Mouse (Mus musculus) G1E (cell line): ENCODE results near the gene Mmaa. TPM values are rescaled to one million over a fixed set of nuclear protein-coding genes. Genes with fewer than 3 reads are reported as not detected.

Source experiments
- ATAC-seq: 2 replicates; pipeline ENCODE4 v1.8.0; 2016; ENCODE audit warnings: mild to moderate bottlenecking; ENCODE audit not compliant: insufficient number of reproducible peaks, poor library complexity, low FRiP score, severe bottlenecking; ENCODE audit errors: extremely low read depth
- DNase-seq: peaks from one replicate; pipeline ENCODE4 v3.0.0; 2012; ENCODE audit warnings: low spot score
- H3K27me3 ChIP-seq: 2 replicates; pipeline ENCODE4 v1.6.1; 2012; ENCODE audit warnings: mild to moderate bottlenecking, low read length, inconsistent platforms; ENCODE audit not compliant: insufficient read depth
- H3K36me3 ChIP-seq: replicated peaks from 2 replicates; pipeline ENCODE3; 2012; ENCODE audit warnings: mild to moderate bottlenecking, inconsistent platforms
- H3K4me1 ChIP-seq: 2 replicates; pipeline ENCODE4 v1.6.1; 2012; ENCODE audit warnings: low read depth, low read length, inconsistent platforms, mixed read lengths; ENCODE audit not compliant: insufficient read depth
- H3K4me3 ChIP-seq: 2 replicates; pipeline ENCODE4 v1.5.1; 2012; ENCODE audit warnings: low read depth, mild to moderate bottlenecking, inconsistent platforms, low read length, moderate library complexity, mixed read lengths
- H3K9me3 ChIP-seq: replicated peaks from 2 replicates; pipeline ENCODE4 v1.6.1; 2012; ENCODE audit warnings: inconsistent platforms
- CTCF ChIP-seq: IDR thresholded peaks from 2 replicates; pipeline ENCODE4 v1.5.1; 2012; ENCODE audit warnings: low read depth, low read length, inconsistent platforms, mixed read lengths
- GATA1 ChIP-seq: IDR thresholded peaks from 2 replicates; pipeline ENCODE4 v1.6.1; 2012; ENCODE audit warnings: borderline replicate concordance, low read length, inconsistent platforms, mixed read lengths
- GATA2 ChIP-seq: IDR thresholded peaks from 2 replicates; pipeline ENCODE4 v1.6.1; 2012; ENCODE audit warnings: low read depth, low read length, inconsistent platforms, borderline replicate concordance
- POLR2AphosphoS5 ChIP-seq: IDR thresholded peaks from 2 replicates; pipeline ENCODE4 v1.6.1; 2012; ENCODE audit warnings: low read depth, low read length, inconsistent platforms; ENCODE audit not compliant: insufficient replicate concordance
- TAL1 ChIP-seq: conservative IDR thresholded peaks from 2 replicates; pipeline ENCODE4 v1.6.1; 2012; ENCODE audit warnings: low read depth, low read length, inconsistent platforms, mixed read lengths
- polyA plus RNA-seq: library from polyadenylated mRNA; stranded (reverse); fragments of >175 nt; gene quantifications from 2 replicates; pipeline ENCODE4 v1.2.3, GENCODE M21; 2012
- total RNA-seq, 2 experiments: library from RNA; stranded (forward) in 1 of 2; stranded (reverse) in 1 of 2; fragments of 200-1000 nt in 1 of 2; fragments of >200 nt in 1 of 2; fragmentation: Nextera tagmentation in 1 of 2; gene quantifications; 2 replicates each; pipeline ENCODE4 v1.2.3; 2014 to 2017

Mmaa gene
- total and polyA plus RNA-seq, 3 experiments, result 0.47 to 6.4 (median 4.1) TPM

DNA sequence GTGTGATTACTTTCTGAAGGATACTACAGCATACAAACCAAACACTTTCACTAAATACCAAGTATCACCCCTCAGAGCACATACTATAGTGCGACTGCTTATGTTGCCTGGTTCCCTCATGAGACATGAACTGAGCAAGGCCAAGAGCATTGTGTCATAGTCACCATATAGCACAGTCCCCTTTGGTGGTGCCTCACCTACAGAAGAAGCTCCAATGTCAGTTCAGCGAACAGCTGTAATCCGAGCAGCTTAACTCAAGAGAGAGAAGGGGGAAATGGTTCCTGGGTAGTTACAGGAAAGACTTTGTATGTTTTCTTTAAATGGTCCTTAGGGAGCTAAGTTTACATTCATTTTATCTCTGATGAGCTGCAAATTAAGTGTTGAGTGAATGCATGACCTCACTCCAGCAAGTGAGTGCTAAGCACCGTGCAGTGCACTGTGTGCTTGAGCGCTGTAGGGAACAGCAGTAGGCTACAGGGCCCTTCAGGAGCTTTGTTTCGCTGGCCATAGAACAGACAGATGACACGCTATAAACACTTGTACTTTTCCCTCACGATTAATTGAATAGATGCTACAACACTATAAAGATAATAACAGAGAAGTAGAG, 17.4 kb downstream of the Mmaa start:
- TF ChIP-seq GATA2 (no peak), GATA1 (no peak), POLR2AphosphoS5 (no peak), CTCF (no peak), TAL1 (no peak)
- Histone ChIP-seq H3K9me3 (no peaks in the 10 kb centered on the region), H3K36me3 (peaks cover 49% of the 10 kb centered on the region), H3K27me3 (no peaks in the 10 kb centered on the region), H3K4me1 (no peaks in the 10 kb centered on the region), H3K4me3 (no peak overlapping the region)
- ATAC-seq, result no peak
- DNase-seq, result no peak

DNA sequence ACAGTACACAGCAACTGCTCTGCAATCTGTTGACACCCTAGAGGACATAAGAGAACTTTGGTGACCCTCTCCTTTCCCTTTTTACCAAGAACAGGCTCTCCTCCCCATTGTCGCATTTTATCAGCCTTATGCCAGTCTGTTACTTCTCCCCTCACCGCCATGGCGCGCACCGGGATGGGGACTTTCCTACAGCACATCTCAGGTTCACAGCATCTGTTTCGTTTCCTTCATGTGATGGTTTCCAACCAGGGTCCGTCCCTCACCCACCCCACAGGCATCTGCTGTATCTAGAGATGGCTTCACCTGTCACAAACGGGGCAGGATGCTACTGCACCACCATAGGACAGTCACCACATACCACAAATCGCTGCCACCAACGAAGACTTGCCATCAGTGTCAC, 19.8 kb downstream of the Mmaa start:
- DNase-seq (no peak), ATAC-seq (no peak)
- Histone ChIP-seq H3K27me3 (no peaks in the 10 kb centered on the region), H3K36me3 (peaks cover 50% of the 10 kb centered on the region), H3K9me3 (no peaks in the 10 kb centered on the region), H3K4me3 (no peak overlapping the region), H3K4me1 (no peaks in the 10 kb centered on the region)
- TF ChIP-seq GATA1 (no peak), GATA2 (no peak), POLR2AphosphoS5 (no peak), CTCF (no peak)

DNA sequence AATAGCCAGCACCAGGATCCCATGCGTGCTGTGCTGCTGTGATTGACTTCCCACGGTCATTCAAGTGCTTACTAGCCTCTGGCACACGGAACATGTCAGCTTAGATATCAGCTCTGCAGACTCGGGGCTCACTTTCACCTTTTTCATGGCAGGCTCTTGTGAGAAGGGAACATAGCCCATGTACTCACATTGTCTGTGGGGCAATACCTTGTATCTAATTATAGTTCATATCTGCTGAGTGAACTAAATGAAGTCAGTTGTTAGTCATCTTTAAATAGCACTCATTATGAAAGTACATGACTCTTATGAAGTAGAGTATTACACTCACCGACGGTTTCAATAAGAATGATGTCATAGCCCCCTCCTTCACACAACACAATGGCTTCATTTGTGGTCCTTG, 21.0 kb downstream of the Mmaa start:
- Histone ChIP-seq H3K36me3 (peaks cover 52% of the 10 kb centered on the region), H3K4me1 (no peaks in the 10 kb centered on the region), H3K4me3 (no peak overlapping the region), H3K27me3 (no peaks in the 10 kb centered on the region), H3K9me3 (no peaks in the 10 kb centered on the region)
- TF ChIP-seq CTCF (no peak), GATA1 (no peak), POLR2AphosphoS5 (no peak), TAL1 (no peak), GATA2 (no peak)
- ATAC-seq (no peak), DNase-seq (no peak)

DNA sequence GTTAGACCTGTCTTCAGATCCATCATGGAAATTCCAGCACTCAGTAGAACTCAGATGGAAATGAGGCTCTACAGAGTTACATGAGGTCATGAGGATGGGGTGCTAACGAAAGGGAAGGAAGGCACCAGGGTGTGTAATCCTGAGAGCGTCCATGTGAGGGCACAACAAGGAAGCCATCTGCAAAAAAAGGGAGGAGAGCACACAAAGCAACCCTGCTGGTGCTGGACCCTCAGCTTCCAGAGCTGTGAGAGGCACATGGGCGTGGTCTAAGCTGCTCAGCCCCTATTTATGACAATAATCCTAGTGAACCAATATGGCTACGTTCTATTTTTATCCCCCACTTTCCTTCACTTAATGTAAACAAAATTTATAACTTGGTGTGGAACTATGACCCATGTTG, 22.1 kb downstream of the Mmaa start:
- Histone ChIP-seq H3K4me3 (no peak overlapping the region), H3K9me3 (no peaks in the 10 kb centered on the region), H3K4me1 (no peaks in the 10 kb centered on the region), H3K36me3 (peaks cover 56% of the 10 kb centered on the region), H3K27me3 (no peaks in the 10 kb centered on the region)
- no peak for ATAC-seq
- no peak for DNase-seq
- no peak for TF ChIP-seq CTCF
- no peak for TF ChIP-seq GATA2
- TF ChIP-seq TAL1, result no peak
- TF ChIP-seq GATA1, result no peak
- no peak for TF ChIP-seq POLR2AphosphoS5

DNA sequence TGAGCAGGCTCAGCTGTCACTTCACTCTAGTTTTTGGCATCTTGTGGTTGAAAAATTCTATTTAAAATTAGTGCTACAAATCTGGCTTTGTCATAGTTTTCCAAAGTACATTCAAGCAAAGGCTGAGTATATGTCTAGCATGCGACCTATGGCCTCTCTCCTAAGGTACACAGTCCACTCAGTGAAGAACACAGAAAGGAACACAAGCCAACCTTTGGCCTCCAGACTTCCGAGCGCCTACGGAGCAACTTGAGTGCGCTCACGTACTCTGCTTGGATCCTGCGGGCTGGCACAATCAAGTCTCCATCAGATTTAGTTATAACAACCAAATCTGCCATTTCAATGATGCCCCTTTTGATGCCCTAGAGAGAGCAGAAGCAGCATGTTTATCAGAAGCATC, 25.8 kb downstream of the Mmaa start:
- no peak for ATAC-seq
- H3K4me1 ChIP-seq, result no peaks in the 10 kb centered on the region

DNA sequence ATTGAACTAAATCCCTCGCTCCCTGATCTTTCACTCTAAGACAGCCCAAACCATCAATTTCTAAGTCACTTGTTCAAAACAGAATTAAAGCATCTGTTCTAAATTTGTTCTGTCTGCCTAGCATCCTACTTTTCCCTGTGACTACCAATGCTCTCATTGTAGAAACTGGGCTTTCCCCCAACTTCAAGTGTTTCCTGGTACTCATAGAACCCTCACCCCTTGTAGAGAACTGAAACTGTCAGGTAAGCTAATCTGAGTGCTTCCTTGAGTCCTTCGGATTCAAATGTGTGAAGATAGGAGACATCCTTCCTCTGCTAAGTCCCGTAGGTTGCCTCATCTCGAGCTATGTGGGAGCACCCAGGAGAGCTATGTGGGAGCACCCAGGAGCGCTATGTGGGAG, 32.8 kb downstream of the Mmaa start:
- Histone ChIP-seq H3K27me3 (0 out of 2 replicates have a peak, but pooled peaks cover 5% of the 10 kb centered on the region), H3K4me1 (no peaks in the 10 kb centered on the region), H3K9me3 (no peaks in the 10 kb centered on the region), H3K4me3 (no peak overlapping the region), H3K36me3 (peaks cover under 1% of the 10 kb centered on the region)
- no peak for DNase-seq
- no peak for ATAC-seq
- TF ChIP-seq TAL1, result no peak
- TF ChIP-seq GATA1, result no peak
- no peak for TF ChIP-seq GATA2
- TF ChIP-seq CTCF, result no peak
- TF ChIP-seq POLR2AphosphoS5, result no peak

More for the DNA sequence above, 25.8 kb downstream of the Mmaa start:
- H3K4me3 ChIP-seq, result no peak overlapping the region
- H3K36me3 ChIP-seq, result peaks cover 42% of the 10 kb centered on the region
- TF ChIP-seq CTCF (no peak), TAL1 (no peak), GATA1 (no peak), POLR2AphosphoS5 (no peak), GATA2 (no peak)
- no peaks in the 10 kb centered on the region for H3K27me3 ChIP-seq
- no peak for DNase-seq
- no peaks in the 10 kb centered on the region for H3K9me3 ChIP-seq
